Mouse (Mus musculus) small intestine, adult 2 months (tissue): Measurements from ENCODE around the gene Nploc4.
"Not testable (repeated sequence)": the region's sequence is repeated elsewhere in the genome, so short reads cannot be mapped to it uniquely, and the experiment has no call there.

Source experiments
- CTCF ChIP-seq: fragments of 200-500 bp; IDR thresholded peaks from 2 replicates; pipeline ENCODE4 v1.5.1; 2012; ENCODE audit warnings: low read depth, mild to moderate bottlenecking, control low read depth, inconsistent platforms, low read length, moderate library complexity, mixed read lengths; ENCODE audit not compliant: insufficient replicate concordance, insufficient read length; ENCODE audit errors: extremely low read depth
- POLR2A ChIP-seq: fragments of 200-500 bp; IDR thresholded peaks from 2 replicates; pipeline ENCODE4 v1.6.1; 2012; ENCODE audit warnings: low read depth, mild to moderate bottlenecking, control low read depth, inconsistent platforms, low read length, moderate library complexity

GRCm38 (mm10) chr11:120413621-120414020, 23.9 kb downstream of the Nploc4 start:
- TF ChIP-seq POLR2A, CTCF: not testable (repeated sequence)
